Mouse (Mus musculus) thymus, postnatal 10 days (tissue): Measurements from ENCODE around the gene Sox5.
"Not testable (repeated sequence)": the region's sequence is repeated elsewhere in the genome, so short reads cannot be mapped to it uniquely, and the experiment has no call there.

ENCODE experiments used
- DNase-seq, 2 experiments: peaks; one replicate each; pipeline ENCODE4 v3.0.0; 2021; ENCODE audit warnings: low spot score in 2 of 2

The Sox5 gene

GRCm38 (mm10) chr6:144183087-144183486, 598.7 kb downstream of the Sox5 start:
- no peak for DNase-seq

GRCm38 (mm10) chr6:144182429-144182828, 599.3 kb downstream of the Sox5 start:
- DNase-seq: not testable (repeated sequence)

GRCm38 (mm10) chr6:144181083-144181866, 600.5 kb downstream of the Sox5 start:
- DNase-seq: no peak

GRCm38 (mm10) chr6:144179111-144179510, 602.7 kb downstream of the Sox5 start:
- DNase-seq: no peak

GRCm38 (mm10) chr6:144176674-144177073, 605.1 kb downstream of the Sox5 start:
- DNase-seq: no peak

- DNase-seq: no peak
Observed at GRCm38 (mm10) chr6:144175590-144175989, 606.2 kb downstream of the Sox5 start.

- no peak for DNase-seq
Observed at GRCm38 (mm10) chr6:144170541-144170940, 611.2 kb downstream of the Sox5 start.

- DNase-seq: no peak
Observed at GRCm38 (mm10) chr6:144169791-144170190, 612.0 kb downstream of the Sox5 start.

- no peak for DNase-seq
Observed at GRCm38 (mm10) chr6:144168696-144169476, 612.9 kb downstream of the Sox5 start.

GRCm38 (mm10) chr6:144167058-144167457, 614.7 kb downstream of the Sox5 start:
- no peak for DNase-seq

- DNase-seq: no peak
Observed at GRCm38 (mm10) chr6:144166651-144167050, 615.1 kb downstream of the Sox5 start.

GRCm38 (mm10) chr6:144166104-144166503, 615.7 kb downstream of the Sox5 start:
- no peak for DNase-seq

- no peak for DNase-seq
Observed at GRCm38 (mm10) chr6:144163501-144163900, 618.3 kb downstream of the Sox5 start.

- no peak for DNase-seq
Observed at GRCm38 (mm10) chr6:144158637-144159036, 623.1 kb downstream of the Sox5 start.

- DNase-seq: no peak
Observed at GRCm38 (mm10) chr6:144154892-144155424, 626.8 kb downstream of the Sox5 start.

GRCm38 (mm10) chr6:144151957-144152356, 629.8 kb downstream of the Sox5 start:
- DNase-seq: no peak

GRCm38 (mm10) chr6:144151075-144151474, 630.7 kb downstream of the Sox5 start:
- DNase-seq: no peak

- DNase-seq: no peak
Observed at GRCm38 (mm10) chr6:144137397-144137796, 644.4 kb downstream of the Sox5 start.

GRCm38 (mm10) chr6:144136894-144137293, 644.9 kb downstream of the Sox5 start:
- no peak for DNase-seq

GRCm38 (mm10) chr6:144129927-144130326, 651.9 kb downstream of the Sox5 start:
- no peak for DNase-seq

GRCm38 (mm10) chr6:144119961-144120360, 661.8 kb downstream of the Sox5 start:
- no peak for DNase-seq

- no peak for DNase-seq
Observed at GRCm38 (mm10) chr6:144116646-144117045, 665.1 kb downstream of the Sox5 start.

GRCm38 (mm10) chr6:144111561-144111960, 670.2 kb downstream of the Sox5 start:
- no peak for DNase-seq
